Mouse (Mus musculus) limb, embryonic 14.5 days (tissue): ENCODE results near the gene Zfp512b. TPM values are rescaled to one million over a fixed set of nuclear protein-coding genes. Genes with fewer than 3 reads are reported as not detected.

Experiments
- ATAC-seq: fragments of 200-750 bp; cut with Nextera tagmentation; 2 replicates; pipeline ENCODE4 v1.8.0; 2017; ENCODE audit warnings: low read depth, moderate number of reproducible peaks, moderate TSS enrichment; ENCODE audit not compliant: low FRiP score
- DNase-seq: peaks from one replicate; pipeline ENCODE4 v3.0.0-alpha.2; 2015; ENCODE audit warnings: low spot score
- H3K27ac ChIP-seq: fragments of 300-500 bp; sonication (generic); replicated peaks from 2 replicates; pipeline ENCODE4 v1.5.1; 2014; ENCODE audit warnings: low read depth, mild to moderate bottlenecking, low read length, moderate library complexity, mixed read lengths
- H3K27me3 ChIP-seq: fragments of 300-500 bp; sonication (generic); 2 replicates; pipeline ENCODE4 v1.6.1; 2014; ENCODE audit warnings: low read length, mixed read lengths; ENCODE audit not compliant: control insufficient read depth, insufficient read depth
- H3K36me3 ChIP-seq: fragments of 300-500 bp; sonication (generic); 2 replicates; pipeline ENCODE4 v1.6.1; 2014; ENCODE audit warnings: mild to moderate bottlenecking, low read length, moderate library complexity, mixed read lengths; ENCODE audit not compliant: control insufficient read depth, insufficient read depth
- H3K4me1 ChIP-seq: fragments of 300-500 bp; sonication (generic); 2 replicates; pipeline ENCODE4 v1.6.1; 2014; ENCODE audit warnings: antibody characterized with exemption, low read length, mixed read lengths; ENCODE audit not compliant: control insufficient read depth, insufficient read depth
- H3K4me2 ChIP-seq: fragments of 300-500 bp; sonication (generic); replicated peaks from 2 replicates; pipeline ENCODE4 v1.6.1; 2014; ENCODE audit warnings: low read depth, mild to moderate bottlenecking, low read length, moderate library complexity; ENCODE audit not compliant: severe bottlenecking
- H3K4me3 ChIP-seq: fragments of 300-500 bp; sonication (generic); replicated peaks from 2 replicates; pipeline ENCODE4 v1.5.1; 2014; ENCODE audit warnings: low read length
- H3K9ac ChIP-seq: fragments of 300-500 bp; sonication (generic); 2 replicates; pipeline ENCODE4 v1.6.1; 2014; ENCODE audit warnings: mild to moderate bottlenecking, low read depth, low read length, moderate library complexity; ENCODE audit not compliant: severe bottlenecking
- H3K9me3 ChIP-seq: fragments of 300-500 bp; sonication (generic); 2 replicates; pipeline ENCODE4 v1.6.1; 2016; ENCODE audit warnings: low read length; ENCODE audit not compliant: control insufficient read depth
- POLR2A ChIP-seq: fragments of 200-500 bp; IDR thresholded peaks from 2 replicates; pipeline ENCODE4 v1.8.0; 2012; ENCODE audit warnings: inconsistent platforms, mild to moderate bottlenecking, moderate library complexity, borderline replicate concordance; ENCODE audit not compliant: insufficient read depth, insufficient read length; ENCODE audit errors: extremely low read depth
- WGBS: fragments of 180-500 bp; shearing (Covaris S2); extraction: QIAGEN DNeasy Blood & Tissue Kit; methylation state at CpG from one replicate; pipeline ENCODE4 v1.1.7; 2014; 5-methylcytosine and 5-hydroxymethylcytosine counted together
- polyA plus RNA-seq, 2 experiments: library from polyadenylated mRNA; depleted of rRNA in 1 of 2; stranded (reverse) in 1 of 2; unstranded in 1 of 2; fragments of >200 nt; fragmentation: Nextera tagmentation in 1 of 2; extraction: Ambion mirVana in 1 of 2; gene quantifications; 2 replicates each; pipeline versions ENCODE4 v1.2.1 to v1.2.3; 2012 to 2014

The Zfp512b gene
- polyA plus RNA-seq, 2 experiments = 58.8 to 102 TPM

GRCm38 (mm10) chr2:181567338-181567737 is 25.3 kb downstream of the Zfp512b start:
- Histone ChIP-seq H3K36me3 (peaks cover 6% of the 10 kb centered on the region), H3K9ac (no peak overlapping the region), H3K9me3 (no peaks in the 10 kb centered on the region), H3K4me2 (no peak overlapping the region), H3K4me3 (no peak overlapping the region), H3K4me1 (no peaks in the 10 kb centered on the region), H3K27ac (no peak overlapping the region), H3K27me3 (no peaks in the 10 kb centered on the region)
- WGBS = 83% methylated on average over 3 of the region's 3 CpGs
- ATAC-seq (no peak), DNase-seq (no peak)
- no peak for TF ChIP-seq POLR2A

GRCm38 (mm10) chr2:181553772-181554171 is 38.8 kb downstream of the Zfp512b start:
- H3K36me3 ChIP-seq = peaks cover 46% of the 10 kb centered on the region
- H3K27me3 ChIP-seq = no peaks in the 10 kb centered on the region
- no peaks in the 10 kb centered on the region for H3K9me3 ChIP-seq
- no peak overlapping the region for H3K4me2 ChIP-seq
- no peak overlapping the region for H3K27ac ChIP-seq
- no peaks in the 10 kb centered on the region for H3K4me1 ChIP-seq
- H3K4me3 ChIP-seq = no peak overlapping the region
- no peak overlapping the region for H3K9ac ChIP-seq
- DNase-seq = no peak
- ATAC-seq = no peak
- TF ChIP-seq POLR2A = no peak

- Histone ChIP-seq H3K27ac (no peak overlapping the region), H3K4me2 (no peak overlapping the region), H3K36me3 (peaks cover 76% of the 10 kb centered on the region), H3K4me1 (no peaks in the 10 kb centered on the region), H3K9ac (no peak overlapping the region), H3K27me3 (no peaks in the 10 kb centered on the region), H3K4me3 (no peak overlapping the region), H3K9me3 (no peaks in the 10 kb centered on the region)
- WGBS = 95% methylated on average over 2 of the region's 2 CpGs
- TF ChIP-seq POLR2A = no peak
- no peak for DNase-seq
- no peak for ATAC-seq
Measured at GRCm38 (mm10) chr2:181550233-181550632, 42.4 kb downstream of the Zfp512b start.

- Histone ChIP-seq H3K9ac (no peak overlapping the region), H3K36me3 (peaks cover 72% of the 10 kb centered on the region), H3K4me1 (no peaks in the 10 kb centered on the region), H3K27ac (no peak overlapping the region), H3K4me2 (no peak overlapping the region), H3K27me3 (no peaks in the 10 kb centered on the region), H3K9me3 (no peaks in the 10 kb centered on the region), H3K4me3 (no peak overlapping the region)
- no peak for DNase-seq
- WGBS = 85% methylated on average over 5 of the region's 5 CpGs
- ATAC-seq = no peak
- no peak for TF ChIP-seq POLR2A
Measured at GRCm38 (mm10) chr2:181548682-181549081, 43.9 kb downstream of the Zfp512b start.

GRCm38 (mm10) chr2:181548227-181548626 is 44.4 kb downstream of the Zfp512b start:
- WGBS = 89% methylated on average over 1 of the region's 1 CpGs
- TF ChIP-seq POLR2A = no peak
- no peak for ATAC-seq

GRCm38 (mm10) chr2:181546142-181546541 is 46.5 kb downstream of the Zfp512b start:
- TF ChIP-seq POLR2A = no peak
- Histone ChIP-seq H3K4me1 (no peaks in the 10 kb centered on the region), H3K27me3 (no peaks in the 10 kb centered on the region), H3K9ac (no peak overlapping the region), H3K9me3 (no peaks in the 10 kb centered on the region), H3K36me3 (peaks cover 60% of the 10 kb centered on the region), H3K4me3 (no peak overlapping the region), H3K4me2 (no peak overlapping the region), H3K27ac (no peak overlapping the region)
- WGBS = 94% methylated on average over 7 of the region's 7 CpGs
- no peak for DNase-seq
- no peak for ATAC-seq

More at GRCm38 (mm10) chr2:181548227-181548626, 44.4 kb downstream of the Zfp512b start:
- Histone ChIP-seq H3K4me2 (no peak overlapping the region), H3K9ac (no peak overlapping the region), H3K9me3 (no peaks in the 10 kb centered on the region), H3K4me1 (no peaks in the 10 kb centered on the region), H3K4me3 (no peak overlapping the region), H3K27ac (no peak overlapping the region), H3K36me3 (peaks cover 72% of the 10 kb centered on the region), H3K27me3 (no peaks in the 10 kb centered on the region)
- DNase-seq = no peak
